In genomic region chr12:29530241-29530725, GRCm38 (mm10) we compare ENCODE assay signal across 9 mouse cellular contexts. TPM values are rescaled to one million over a fixed set of nuclear protein-coding genes. Genes with fewer than 3 reads are reported as not detected.
DNase-seq lines count a peak whose midpoint lies in the region; ATAC-seq and TF ChIP-seq lines count a peak whose summit lies in the region.
"Had no signal": no experiment of that assay in that cellular context is flagged by ENCODE, and none has a peak within 500 bp of the region (broad histone marks: within the 10 kb centered on the region; RNA-seq: fewer than 3 reads in every experiment).

No protein-coding gene starts in this region.

- no peak overlapping the region for H3K9ac ChIP-seq in embryonic facial prominence, embryonic 14.5 days (ENCODE audit: low read depth, low read length)
- H3K9ac ChIP-seq in liver, postnatal 0 days (replicated peaks): no peak overlapping the region
- H3K9ac ChIP-seq in stomach, postnatal 0 days (ENCODE audit: low read length): no peak overlapping the region
- H3K9ac ChIP-seq in kidney, embryonic 15.5 days: no peak overlapping the region

- intact Hi-C loops in gastrocnemius, adult 2 months (cut with DNase I): no loop called here

- no peak for ATAC-seq in embryonic facial prominence, embryonic 14.5 days (ENCODE audit: low read depth)
- ATAC-seq in liver, postnatal 0 days: no peak
- ATAC-seq in stomach, postnatal 0 days (ENCODE audit: low FRiP score, low TSS enrichment): no peak
- ATAC-seq in kidney, embryonic 15.5 days (replicated peaks; ENCODE audit: low FRiP score): no peak; the same call in 1 of the 2 replicates

- peak overlapping the region; percentile 66 for H3K4me3 ChIP-seq in layer of hippocampus, adult 2 months
- H3K4me3 ChIP-seq in embryonic facial prominence, embryonic 14.5 days (ENCODE audit: low read depth, low read length): no peak overlapping the region
- H3K4me3 ChIP-seq in liver, postnatal 0 days (ENCODE audit: low read depth, low read length): no peak overlapping the region
- H3K4me3 ChIP-seq in stomach, postnatal 0 days (ENCODE audit: low read depth, low read length): no peak overlapping the region
- H3K4me3 ChIP-seq in gastrocnemius, adult 2 months: no peak overlapping the region
- no peak overlapping the region for H3K4me3 ChIP-seq in kidney, embryonic 15.5 days (replicated peaks)
- H3K4me3 ChIP-seq: megakaryocyte, embryonic 14.5 days had no signal

- no peak overlapping the region for H3K4me2 ChIP-seq in embryonic facial prominence, embryonic 14.5 days (ENCODE audit: low read depth, low read length)
- H3K4me2 ChIP-seq in liver, postnatal 0 days (ENCODE audit: low read depth, low read length): no peak overlapping the region
- H3K4me2 ChIP-seq in stomach, postnatal 0 days (replicated peaks; ENCODE audit: low read depth): no peak overlapping the region
- H3K4me2 ChIP-seq in kidney, embryonic 15.5 days: no peak overlapping the region

- peaks cover 5% of the 10 kb centered on the region; the same call in 1 of the 2 replicates for H3K4me1 ChIP-seq in embryonic facial prominence, embryonic 14.5 days (ENCODE audit: control insufficient read depth, insufficient read depth, low read length)
- no peaks in the 10 kb centered on the region for H3K4me1 ChIP-seq in liver, postnatal 0 days (ENCODE audit: insufficient read depth)
- no peaks in the 10 kb centered on the region for H3K4me1 ChIP-seq in stomach, postnatal 0 days (replicated peaks; ENCODE audit: control insufficient read depth, insufficient read depth)
- H3K4me1 ChIP-seq in kidney, embryonic 15.5 days: peaks cover 5% of the 10 kb centered on the region; the same call in 1 of the 2 replicates
- H3K4me1 ChIP-seq: megakaryocyte, embryonic 14.5 days had no signal

- 3% methylated on average over 6 of the region's 6 CpGs for WGBS in embryonic facial prominence, embryonic 14.5 days
- WGBS in liver, postnatal 0 days (ENCODE audit: insufficient replicate concordance): 6% methylated on average over 6 of the region's 6 CpGs
- 15% methylated on average over 6 of the region's 6 CpGs for WGBS in stomach, postnatal 0 days
- WGBS in kidney, embryonic 15.5 days: 14% methylated on average over 6 of the region's 6 CpGs

- TF ChIP-seq EP300 in liver, postnatal 0 days (IDR thresholded peaks at IDR 0.05; ENCODE audit: low read depth): no peak
- TF ChIP-seq EP300 in stomach, postnatal 0 days (optimal IDR thresholded peaks at IDR 0.05): no peak

- H3K27me3 ChIP-seq in embryonic facial prominence, embryonic 14.5 days (replicated peaks; ENCODE audit: control insufficient read depth, insufficient read depth, low read length): peaks cover 56% of the 10 kb centered on the region
- peaks cover 22% of the 10 kb centered on the region for H3K27me3 ChIP-seq in liver, postnatal 0 days (ENCODE audit: insufficient read depth, low read length)
- H3K27me3 ChIP-seq in stomach, postnatal 0 days (ENCODE audit: control insufficient read depth, insufficient read depth, low read length): peaks cover 5% of the 10 kb centered on the region; the same call in 1 of the 2 replicates
- peaks cover 74% of the 10 kb centered on the region for H3K27me3 ChIP-seq in kidney, embryonic 15.5 days

- H3K27ac ChIP-seq in layer of hippocampus, adult 2 months: peak overlapping the region; percentile 99
- H3K27ac ChIP-seq in embryonic facial prominence, embryonic 14.5 days (replicated peaks; ENCODE audit: low read depth, low read length): no peak overlapping the region
- H3K27ac ChIP-seq in liver, postnatal 0 days (ENCODE audit: low read depth): no peak overlapping the region
- H3K27ac ChIP-seq in stomach, postnatal 0 days (replicated peaks): no peak overlapping the region
- no peak overlapping the region for H3K27ac ChIP-seq in gastrocnemius, adult 2 months
- no peak overlapping the region for H3K27ac ChIP-seq in kidney, embryonic 15.5 days

- TF ChIP-seq CTCF in layer of hippocampus, adult 2 months (conservative IDR thresholded peaks at IDR 0.05): 0 out of 2 replicates have a peak, but pooled peaks have one; percentile 13
- TF ChIP-seq CTCF in liver, postnatal 0 days (IDR thresholded peaks at IDR 0.05; ENCODE audit: low read depth): no peak
- TF ChIP-seq CTCF in stomach, postnatal 0 days (IDR thresholded peaks at IDR 0.05; ENCODE audit: low read depth): no peak
- TF ChIP-seq CTCF in gastrocnemius, adult 2 months (IDR thresholded peaks at IDR 0.05): no peak

- no peaks in the 10 kb centered on the region for H3K9me3 ChIP-seq in embryonic facial prominence, embryonic 14.5 days (ENCODE audit: control insufficient read depth, low read length)
- H3K9me3 ChIP-seq in liver, postnatal 0 days (ENCODE audit: low read length): no peaks in the 10 kb centered on the region
- no peaks in the 10 kb centered on the region for H3K9me3 ChIP-seq in stomach, postnatal 0 days (ENCODE audit: control insufficient read depth, low read length)
- H3K9me3 ChIP-seq in kidney, embryonic 15.5 days (replicated peaks): no peaks in the 10 kb centered on the region
- H3K9me3 ChIP-seq: megakaryocyte, embryonic 14.5 days had no signal

- no peak for DNase-seq in layer of hippocampus, adult 2 months (ENCODE audit: low spot score in 2 of 2)
- no peak for DNase-seq in layer of hippocampus, adult 9-11 months
- peak; percentile 42 to 62 for DNase-seq in adrenal gland, postnatal 36 days
- peak; percentile 71 for DNase-seq in embryonic facial prominence, embryonic 14.5 days (ENCODE audit: low spot score)
- peak; percentile 26 for DNase-seq in liver, postnatal 0 days
- peak; percentile 51 for DNase-seq in stomach, postnatal 0 days (ENCODE audit: low spot score)
- DNase-seq in gastrocnemius, adult 2 months: no peak

- no peaks in the 10 kb centered on the region for H3K36me3 ChIP-seq in embryonic facial prominence, embryonic 14.5 days (ENCODE audit: control insufficient read depth, insufficient read depth, low read length)
- no peaks in the 10 kb centered on the region for H3K36me3 ChIP-seq in liver, postnatal 0 days (replicated peaks; ENCODE audit: insufficient read depth, low read length)
- H3K36me3 ChIP-seq in stomach, postnatal 0 days (ENCODE audit: control insufficient read depth, insufficient read depth, low read length): no peaks in the 10 kb centered on the region
- H3K36me3 ChIP-seq in kidney, embryonic 15.5 days: no peaks in the 10 kb centered on the region

RNA-seq across cellular contexts. Expression of gene Myt1l, which starts 2.1 kb away (rescaled TPM):
- 100 to 1,000 TPM; 228 to 229 TPM for total RNA-seq in layer of hippocampus, adult 2 months (2021)
- total RNA-seq in adrenal gland, postnatal 36 days (2021): 1 to 10 TPM; 1.5 to 2.1 TPM
- polyA plus RNA-seq in embryonic facial prominence, embryonic 14.5 days (2014; fragmentation: Nextera tagmentation; extraction: Ambion mirVana): 9.7 and 11.9 TPM in 2 replicates
- not detected in 2 replicates for polyA plus RNA-seq in liver, postnatal 0 days (2015; fragmentation: Nextera tagmentation; extraction: Ambion mirVana)
- 0.68 and 0.76 TPM in 2 replicates for polyA plus RNA-seq in stomach, postnatal 0 days (2015; fragmentation: Nextera tagmentation; extraction: Ambion mirVana)
- not detected for total RNA-seq in gastrocnemius, adult 2 months (2021)
- 0.21 and 0.60 TPM in 2 replicates for polyA plus RNA-seq in kidney, embryonic 15.5 days (2015; fragmentation: Nextera tagmentation; extraction: Ambion mirVana)

Comparison
In these comparisons a context has a peak if more than half of its experiments do, and no peak if none do; other contexts are left out.
1. DNase-seq: peak in adrenal gland, postnatal 36 days (2 of 2), embryonic facial prominence, embryonic 14.5 days (single experiment), liver, postnatal 0 days (single experiment) and stomach, postnatal 0 days (single experiment); none in layer of hippocampus, adult 2 months (0 of 2), layer of hippocampus, adult 9-11 months (single experiment) and gastrocnemius, adult 2 months (single experiment).